Mouse (Mus musculus) 416B (cell line): Measurements from ENCODE around the gene Spata48.

Experiments
- DNase-seq: peaks from one replicate; pipeline ENCODE4 v3.0.0; 2011; ENCODE audit warnings: low read depth

Gene Spata48

DNA sequence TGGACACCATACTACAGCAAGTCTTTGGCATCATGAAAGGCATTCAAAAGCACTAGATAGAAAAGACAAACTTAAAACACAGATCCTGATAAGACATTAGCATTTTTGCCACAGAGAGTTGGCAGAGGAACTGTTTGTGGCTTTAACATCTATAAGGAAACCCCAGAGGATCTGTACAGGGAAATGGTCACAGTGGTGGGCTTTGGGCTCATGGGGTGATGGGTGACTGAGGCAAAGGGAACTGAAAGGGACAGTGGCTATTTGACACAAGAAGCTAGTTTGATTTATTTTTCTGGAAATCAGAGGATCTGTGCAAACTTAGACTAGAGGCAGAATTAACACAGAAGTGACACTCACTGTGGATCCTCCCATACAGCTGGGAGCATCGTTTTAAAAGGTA, 74.4 kb downstream of the Spata48 start:
- DNase-seq = peak; percentile 28

DNA sequence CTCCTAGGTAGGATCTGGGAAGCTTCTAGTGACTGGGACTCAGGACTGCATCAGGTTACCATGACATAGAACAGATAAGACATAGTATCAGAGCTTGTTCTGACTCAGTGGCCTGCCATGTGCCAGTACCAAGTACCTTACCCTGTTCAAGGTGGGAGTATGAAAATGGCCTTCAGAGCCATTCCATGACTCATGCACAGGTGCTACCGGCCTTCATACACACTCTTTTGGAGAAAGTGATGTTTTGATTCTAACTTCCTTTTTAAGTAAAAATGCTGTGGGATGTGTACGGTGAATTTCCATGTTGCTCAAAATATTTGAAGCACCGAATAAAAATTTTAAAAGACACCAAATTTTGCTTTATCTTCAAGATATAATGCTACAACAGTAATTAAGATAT, 84.1 kb downstream of the Spata48 start:
- DNase-seq = no peak

DNA sequence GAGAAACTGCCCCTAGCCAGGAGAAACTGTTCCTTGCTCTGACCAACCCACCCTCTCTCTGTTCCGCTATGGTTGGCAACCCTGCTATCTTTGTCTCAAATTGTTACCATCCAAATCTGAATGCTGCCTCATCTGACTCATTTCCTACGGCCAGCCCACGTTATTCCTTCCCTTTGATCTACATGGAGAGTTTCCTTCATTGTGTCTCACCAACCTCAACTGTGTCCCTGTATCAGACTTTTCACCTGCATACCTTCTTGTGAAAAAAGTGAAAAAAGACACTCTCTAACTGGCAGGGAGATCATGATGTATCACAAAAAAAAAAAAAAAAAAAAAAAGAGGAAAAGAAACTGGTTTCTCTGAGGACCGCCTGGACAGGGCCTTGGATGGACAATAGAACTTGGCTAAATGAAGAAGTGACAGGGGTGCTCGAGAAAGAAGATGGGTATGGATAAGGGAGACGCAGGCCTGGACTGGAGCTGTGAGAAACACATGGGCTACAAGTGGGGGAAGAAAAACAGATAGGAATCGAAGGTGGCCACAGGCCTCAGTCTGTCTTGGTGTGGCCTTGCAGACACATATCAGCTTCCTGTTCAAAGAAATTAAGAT, 85.1 kb downstream of the Spata48 start:
- peak; percentile 68 for DNase-seq

DNA sequence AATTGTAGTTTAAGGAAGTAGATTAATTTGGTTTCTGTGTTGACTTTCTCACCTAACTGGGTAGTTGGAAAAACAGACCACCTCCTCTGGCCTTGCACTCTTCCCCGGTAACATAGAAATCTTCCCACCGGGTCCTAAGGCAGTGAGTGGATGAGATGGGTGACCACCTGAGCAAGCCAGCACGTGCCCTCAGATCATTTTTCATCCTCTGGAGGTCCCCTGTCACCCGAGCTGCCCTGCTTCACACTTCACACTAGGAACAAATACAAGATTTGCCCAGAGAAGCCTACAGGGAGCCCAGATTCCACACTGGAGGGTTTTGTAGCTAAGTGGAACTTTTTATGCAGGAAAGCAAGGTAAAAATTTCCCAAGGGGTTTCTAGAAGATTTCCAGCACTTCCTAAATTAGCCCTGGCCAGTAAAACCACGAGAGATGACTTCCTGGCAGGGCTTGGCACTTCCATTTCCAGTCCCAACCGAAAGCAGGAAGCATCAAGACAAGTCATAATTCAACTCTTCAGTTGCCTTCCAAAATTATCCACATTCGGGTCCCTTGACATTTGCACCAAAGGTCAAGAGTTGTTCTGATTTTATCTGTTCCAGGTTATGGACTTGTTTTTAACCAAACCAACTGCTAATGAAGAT, 85.8 kb downstream of the Spata48 start:
- DNase-seq = peak; percentile 34

DNA sequence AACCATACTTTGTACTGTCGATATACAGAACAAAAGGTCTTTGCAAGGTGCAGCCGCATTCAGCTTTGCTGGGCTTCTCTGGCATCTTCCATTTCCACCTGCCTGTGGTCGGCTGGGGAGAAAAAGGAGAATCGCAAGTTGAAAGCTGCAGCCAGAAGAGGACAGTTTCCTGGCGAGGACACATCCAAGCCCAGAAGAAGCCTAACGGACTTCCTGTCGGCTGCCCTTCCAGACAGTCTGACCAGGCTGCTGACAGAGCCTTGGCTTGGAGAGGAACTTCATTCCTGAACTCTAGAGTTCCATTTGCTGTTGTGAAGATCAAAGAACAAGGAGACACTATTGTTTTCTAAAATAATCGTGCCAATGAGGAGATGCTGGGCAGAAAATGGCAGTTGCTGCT, 93.7 kb downstream of the Spata48 start:
- no peak for DNase-seq

DNA sequence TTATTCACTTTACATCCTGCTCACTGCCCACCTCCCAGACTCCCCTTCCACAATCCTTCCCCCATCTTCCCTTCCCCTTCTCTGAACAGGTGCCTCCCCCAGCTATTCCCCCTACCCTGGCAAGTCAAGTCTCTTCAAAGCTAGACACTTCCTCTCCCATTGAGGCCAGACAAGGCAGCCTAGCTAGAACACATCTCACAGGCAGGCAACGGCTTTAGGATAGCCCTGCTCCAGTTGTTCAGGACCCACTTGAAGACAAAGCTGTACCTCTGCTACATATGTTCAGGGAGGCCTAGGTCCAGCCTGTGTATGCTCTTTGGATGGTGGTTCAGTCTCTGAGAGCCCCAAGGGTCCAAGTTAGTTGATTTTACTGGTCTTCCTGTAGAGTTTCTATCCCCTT, 94.3 kb downstream of the Spata48 start:
- no peak for DNase-seq

DNA sequence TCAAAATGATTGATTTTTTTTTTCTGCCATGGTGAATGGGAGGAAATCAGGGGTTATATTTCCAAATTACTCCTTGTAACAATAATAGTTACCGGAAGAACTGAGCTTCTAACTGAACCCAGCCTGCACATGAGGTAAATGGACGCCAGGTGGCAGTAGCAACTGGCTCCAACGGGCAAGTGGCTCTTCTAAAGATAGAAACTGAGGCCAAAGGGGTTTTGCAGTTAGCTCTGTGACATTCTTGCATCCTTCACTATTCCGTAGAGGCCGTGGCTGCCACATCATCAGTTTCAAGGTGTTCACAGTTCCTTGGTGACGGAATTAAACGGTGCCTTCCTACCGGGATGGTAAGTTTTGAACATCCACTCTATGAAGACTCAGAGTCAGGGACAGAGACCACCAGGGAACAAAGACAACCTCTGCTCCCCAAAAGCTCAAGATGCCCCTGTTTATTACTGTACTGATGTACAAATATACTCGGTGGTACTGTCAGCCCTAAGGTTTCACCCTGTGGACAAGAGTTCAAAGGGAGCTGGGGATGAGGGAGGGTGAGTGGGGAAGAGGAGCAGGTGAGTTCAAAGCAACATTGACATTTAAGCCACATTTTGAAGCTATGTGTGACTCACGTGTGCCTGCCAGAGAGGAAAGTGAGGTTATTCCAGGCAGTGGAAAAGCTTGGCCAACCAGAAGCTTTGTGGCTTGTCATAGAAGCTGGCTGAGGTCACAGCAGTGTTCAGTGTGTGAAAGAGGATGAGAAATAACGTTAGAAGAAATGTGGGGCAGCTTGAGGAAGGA, 95.5 kb downstream of the Spata48 start:
- peak; percentile 93 for DNase-seq

DNA sequence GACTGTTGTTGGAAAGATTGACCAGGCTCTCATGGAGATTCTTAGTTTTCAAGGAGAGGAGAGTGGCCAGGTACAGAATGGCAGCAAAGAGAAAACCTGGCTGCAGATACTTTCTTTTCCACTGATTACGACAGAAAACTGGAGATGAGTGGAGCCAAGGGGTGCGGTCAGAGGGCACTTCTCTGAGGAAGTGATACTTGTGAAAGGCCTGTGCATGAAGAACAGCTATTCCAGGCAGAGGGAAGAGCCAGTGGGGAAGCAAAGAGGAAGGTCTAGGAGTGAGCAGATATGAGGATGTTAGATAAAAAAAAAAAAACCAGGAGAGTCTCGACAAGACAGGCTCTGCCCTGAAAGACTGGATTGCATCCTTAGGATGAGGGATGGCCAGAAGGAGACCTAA, 96.8 kb downstream of the Spata48 start:
- no peak for DNase-seq

DNA sequence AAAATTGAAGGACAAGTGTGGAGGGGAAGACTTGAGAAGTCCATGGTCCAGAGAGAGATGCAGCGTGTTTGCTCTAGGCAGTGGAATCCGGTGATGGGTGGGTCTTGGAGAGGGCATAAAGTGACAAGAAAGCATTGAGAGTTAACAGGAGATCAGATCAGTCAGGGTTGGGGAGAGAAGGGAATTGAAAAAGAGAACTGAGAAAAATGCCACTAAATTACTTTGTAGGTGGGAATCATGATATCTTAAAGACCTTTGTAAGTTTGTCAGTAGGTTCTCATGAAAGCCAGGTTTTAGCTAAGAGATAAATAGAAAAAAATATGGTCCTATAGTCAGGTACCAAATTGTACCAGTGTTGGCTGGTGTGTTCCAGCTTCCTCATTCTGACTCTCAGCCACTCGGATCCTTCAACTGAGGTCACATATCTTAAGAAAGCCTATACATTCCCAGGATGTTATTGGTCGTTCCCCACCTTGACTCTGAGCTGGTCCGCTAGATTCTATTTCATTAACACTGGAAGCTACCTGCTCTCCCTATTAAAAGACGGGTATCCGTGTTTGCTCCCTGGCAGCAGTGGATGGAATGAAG, 97.3 kb downstream of the Spata48 start:
- no peak for DNase-seq

DNA sequence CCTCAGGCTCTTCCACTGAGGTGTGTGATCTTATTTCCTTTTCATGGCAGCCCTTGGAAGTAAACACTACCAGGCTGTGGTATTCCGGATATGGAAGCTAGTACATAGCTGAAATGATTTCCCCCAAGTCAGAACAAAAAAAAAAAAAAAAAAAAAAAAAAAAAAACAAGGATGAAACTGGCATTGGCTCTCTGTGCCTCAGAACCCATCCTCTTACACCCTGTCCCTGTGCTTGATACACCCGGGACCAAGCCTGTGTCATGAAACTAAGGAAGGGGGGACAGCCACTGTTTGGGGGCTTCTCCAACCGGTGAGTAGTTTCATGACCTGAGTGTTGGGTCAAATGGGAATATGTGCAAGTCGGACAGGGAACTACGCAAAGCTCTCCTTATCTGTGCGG, 99.2 kb downstream of the Spata48 start:
- no peak for DNase-seq

DNA sequence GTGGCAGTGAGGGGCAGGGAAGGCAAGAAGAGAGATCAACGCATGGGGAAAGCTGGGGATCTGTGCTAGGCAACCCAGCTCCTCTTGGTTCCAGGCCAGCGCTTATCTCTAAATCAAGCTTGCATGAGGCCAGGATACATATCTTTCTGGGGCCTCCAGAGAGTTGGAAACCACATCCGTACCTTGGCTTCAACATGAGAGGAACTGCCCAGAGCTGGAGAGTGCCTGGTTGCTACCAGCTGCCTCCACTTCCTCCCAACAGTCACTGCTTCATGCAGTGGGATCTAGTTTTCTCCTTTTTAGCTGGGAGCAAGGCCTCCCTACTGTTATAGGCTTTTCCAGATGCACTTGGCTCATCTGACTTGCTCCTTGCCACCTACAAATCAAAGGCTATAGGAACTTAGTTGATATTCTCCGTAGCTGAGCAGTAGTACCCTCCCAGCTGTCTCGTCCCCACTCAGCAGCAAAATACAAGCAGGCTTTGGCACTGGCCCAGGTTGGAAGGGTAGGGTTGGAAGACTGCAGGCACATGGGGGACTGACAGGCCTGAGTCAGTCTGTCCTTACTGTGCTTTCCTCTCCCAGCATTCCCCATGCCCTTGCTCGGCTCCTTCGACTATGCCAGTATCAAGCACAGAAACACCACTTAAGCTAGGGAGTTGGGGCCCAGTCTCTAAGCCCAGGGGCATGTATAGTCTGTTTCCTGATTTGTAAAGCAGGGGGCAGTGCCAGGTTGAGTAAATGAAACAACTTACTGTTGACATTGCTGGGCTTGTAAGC, 102.6 kb downstream of the Spata48 start:
- peak; percentile 99 for DNase-seq
